Mouse (Mus musculus) erythroblast, embryonic 14.5 days (primary cell): ENCODE results near the gene Mars.

Source experiments
- GATA1 ChIP-seq: IDR thresholded peaks from 2 replicates; pipeline ENCODE4 v1.6.1; 2012; ENCODE audit warnings: low read length, inconsistent platforms, mixed read lengths
- TAL1 ChIP-seq: IDR thresholded peaks from 3 replicates; pipeline ENCODE4 v1.6.1; 2012; ENCODE audit warnings: low read length, inconsistent platforms, mixed read lengths

DNA sequence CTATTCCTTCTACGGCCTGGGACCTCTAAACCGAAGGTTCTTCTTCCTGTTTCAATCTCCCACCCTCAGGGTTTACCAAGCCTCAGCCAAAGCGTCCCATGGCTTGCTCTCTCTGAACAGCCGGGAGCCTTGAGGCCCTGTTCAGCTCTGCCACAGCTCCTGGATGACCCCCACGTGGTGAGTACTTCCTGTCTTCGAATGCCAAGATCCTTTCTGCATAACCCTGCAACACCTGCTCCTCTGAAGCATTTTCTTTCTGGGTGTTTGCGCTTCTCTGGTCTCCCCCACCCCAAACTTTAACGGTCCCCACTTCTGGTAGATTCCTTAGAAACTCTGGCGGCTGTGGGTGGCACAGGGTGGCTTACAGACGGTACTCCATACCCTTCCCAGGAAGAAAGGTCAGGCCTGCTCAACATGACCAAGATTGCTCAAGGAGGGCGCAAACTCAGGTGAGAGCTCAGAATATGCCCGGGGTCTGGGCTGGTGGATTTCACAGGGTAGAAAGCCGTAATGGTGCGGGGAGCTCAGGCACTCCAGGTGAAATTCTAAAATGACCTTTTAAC is 13.9 kb upstream of the Mars start:
- no peak for TF ChIP-seq GATA1
- no peak for TF ChIP-seq TAL1
